Mouse (Mus musculus): ENCODE measurements around the gene Sptlc2. TPM values are rescaled to one million over a fixed set of nuclear protein-coding genes. Genes with fewer than 3 reads are reported as not detected.
"Not testable (repeated sequence)": the region's sequence is repeated elsewhere in the genome, so short reads cannot be mapped to it uniquely, and the experiment has no call there.

Gene Sptlc2
- polyA plus RNA-seq, 1 experiment from 2014 or later = 56.9 TPM

DNA sequence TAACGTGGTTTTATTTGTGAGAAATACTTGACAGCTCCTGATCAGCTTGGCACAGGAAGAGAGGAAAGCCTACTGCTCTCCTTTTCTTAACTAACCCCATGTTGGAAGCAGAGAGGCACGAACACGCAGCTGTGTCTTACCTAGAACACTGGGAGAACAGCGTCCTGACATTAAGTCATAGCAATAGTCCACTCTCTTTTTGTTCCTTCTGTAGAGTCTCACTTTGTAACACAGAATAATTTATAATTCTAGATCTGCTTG, 81.6 kb downstream of the Sptlc2 start:
- ATAC-seq (replicated peaks; ENCODE audit: low FRiP score); H3K27ac ChIP-seq (ENCODE audit: low read depth, low read length); H3K4me2 ChIP-seq; H3K9ac ChIP-seq (ENCODE audit: low read depth, low read length); DNase-seq (ENCODE audit: low spot score); H3K36me3 ChIP-seq (ENCODE audit: control insufficient read depth, insufficient read depth, low read length); H3K4me1 ChIP-seq (replicated peaks; ENCODE audit: control insufficient read depth, insufficient read depth, low read length); H3K27me3 ChIP-seq (replicated peaks; ENCODE audit: control insufficient read depth, insufficient read depth, low read length); H3K4me3 ChIP-seq (ENCODE audit: low read depth, low read length); H3K9me3 ChIP-seq (ENCODE audit: control insufficient read depth, low read length): not testable (repeated sequence)
- WGBS = 79% methylated on average over 4 of the region's 4 CpGs

DNA sequence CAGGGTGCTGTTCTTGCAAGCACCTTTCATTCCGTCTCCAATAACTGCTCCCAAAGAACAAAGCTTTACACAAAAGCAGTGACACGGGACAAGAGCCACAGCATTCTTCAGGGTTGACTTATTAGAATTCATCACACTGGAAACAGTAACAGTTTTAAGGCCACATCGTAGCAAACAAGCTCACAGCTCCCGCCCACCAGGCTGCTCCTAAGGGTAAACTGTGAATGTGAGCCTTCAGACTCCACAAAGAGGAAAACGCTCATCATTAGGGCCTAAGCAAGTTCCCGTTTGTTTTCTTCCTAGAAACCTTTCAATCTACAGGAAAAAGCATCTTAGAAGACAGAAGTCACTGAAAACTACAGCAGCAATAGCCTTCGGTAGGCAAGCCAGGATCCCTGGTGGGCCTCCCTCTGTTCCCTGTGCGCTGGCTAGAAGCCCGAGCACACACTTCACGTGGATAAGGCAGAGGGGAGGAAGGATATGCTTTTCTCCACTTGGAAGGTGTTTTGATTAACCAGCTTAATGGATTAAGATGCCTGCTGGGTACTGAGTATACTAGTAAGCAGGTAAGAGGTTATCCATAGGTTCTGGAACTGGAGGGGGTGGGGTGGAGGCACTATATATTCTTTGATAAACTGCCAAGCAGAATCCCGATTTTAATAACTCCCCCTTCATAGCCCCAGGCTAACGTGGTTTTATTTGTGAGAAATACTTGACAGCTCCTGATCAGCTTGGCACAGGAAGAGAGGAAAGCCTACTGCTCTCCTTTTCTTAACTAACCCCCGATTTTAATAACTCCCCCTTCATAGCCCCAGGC, 82.2 kb downstream of the Sptlc2 start:
- H3K4me2 ChIP-seq = no peak overlapping the region
- H3K9me3 ChIP-seq (ENCODE audit: control insufficient read depth, low read length) = no peaks in the 10 kb centered on the region
- H3K9ac ChIP-seq (ENCODE audit: low read depth, low read length) = no peak overlapping the region
- no peak overlapping the region for H3K4me3 ChIP-seq (ENCODE audit: low read depth, low read length)
- H3K27me3 ChIP-seq (replicated peaks; ENCODE audit: control insufficient read depth, insufficient read depth, low read length) = no peaks in the 10 kb centered on the region; the same call in 1 of the 2 replicates
- no peak for ATAC-seq (replicated peaks; ENCODE audit: low FRiP score)
- 53% methylated on average over 13 of the region's 13 CpGs for WGBS
- H3K36me3 ChIP-seq (ENCODE audit: control insufficient read depth, insufficient read depth, low read length) = peaks cover 9% of the 10 kb centered on the region; the same call in 1 of the 2 replicates
- no peak for DNase-seq (ENCODE audit: low spot score)
- H3K4me1 ChIP-seq (replicated peaks; ENCODE audit: control insufficient read depth, insufficient read depth, low read length) = no peaks in the 10 kb centered on the region
- no peak overlapping the region for H3K27ac ChIP-seq (ENCODE audit: low read depth, low read length)

DNA sequence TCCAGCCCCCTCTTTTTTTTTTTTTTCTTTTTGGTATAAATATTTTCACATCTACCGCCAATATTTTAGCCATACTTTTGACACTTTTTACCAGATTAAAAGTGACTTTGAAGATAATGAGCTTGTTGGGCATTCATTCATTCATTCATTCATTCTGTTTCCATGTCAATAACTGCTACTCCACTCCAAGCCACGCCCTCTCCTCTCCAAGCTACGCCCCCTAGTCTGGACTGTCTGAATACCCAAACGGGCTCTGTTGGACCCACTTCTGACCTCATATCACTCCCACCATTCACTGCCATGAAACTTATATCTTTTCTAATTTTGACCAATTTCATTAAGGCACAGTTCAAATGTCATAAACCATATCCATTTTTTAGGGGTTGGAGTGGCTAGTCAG, 87.0 kb downstream of the Sptlc2 start:
- Histone ChIP-seq H3K36me3 (ENCODE audit: control insufficient read depth, insufficient read depth, low read length) (no peaks in the 10 kb centered on the region), H3K9me3 (ENCODE audit: control insufficient read depth, low read length) (no peaks in the 10 kb centered on the region), H3K9ac (ENCODE audit: low read depth, low read length) (no peak overlapping the region), H3K4me2 (no peak overlapping the region), H3K27me3 (replicated peaks; ENCODE audit: control insufficient read depth, insufficient read depth, low read length) (peaks cover 25% of the 10 kb centered on the region), H3K4me1 (replicated peaks; ENCODE audit: control insufficient read depth, insufficient read depth, low read length) (0 out of 2 replicates have a peak, but pooled peaks cover 2% of the 10 kb centered on the region), H3K27ac (ENCODE audit: low read depth, low read length) (no peak overlapping the region), H3K4me3 (ENCODE audit: low read depth, low read length) (no peak overlapping the region)
- 41% methylated on average over 4 of the region's 4 CpGs for WGBS
- ATAC-seq (replicated peaks; ENCODE audit: low FRiP score) (no peak), DNase-seq (ENCODE audit: low spot score) (no peak)

- ATAC-seq (replicated peaks; ENCODE audit: low FRiP score) = no peak
These were observed 87.8 kb downstream of the Sptlc2 start for GRCm38 (mm10) chr12:87300441-87300690.

DNA sequence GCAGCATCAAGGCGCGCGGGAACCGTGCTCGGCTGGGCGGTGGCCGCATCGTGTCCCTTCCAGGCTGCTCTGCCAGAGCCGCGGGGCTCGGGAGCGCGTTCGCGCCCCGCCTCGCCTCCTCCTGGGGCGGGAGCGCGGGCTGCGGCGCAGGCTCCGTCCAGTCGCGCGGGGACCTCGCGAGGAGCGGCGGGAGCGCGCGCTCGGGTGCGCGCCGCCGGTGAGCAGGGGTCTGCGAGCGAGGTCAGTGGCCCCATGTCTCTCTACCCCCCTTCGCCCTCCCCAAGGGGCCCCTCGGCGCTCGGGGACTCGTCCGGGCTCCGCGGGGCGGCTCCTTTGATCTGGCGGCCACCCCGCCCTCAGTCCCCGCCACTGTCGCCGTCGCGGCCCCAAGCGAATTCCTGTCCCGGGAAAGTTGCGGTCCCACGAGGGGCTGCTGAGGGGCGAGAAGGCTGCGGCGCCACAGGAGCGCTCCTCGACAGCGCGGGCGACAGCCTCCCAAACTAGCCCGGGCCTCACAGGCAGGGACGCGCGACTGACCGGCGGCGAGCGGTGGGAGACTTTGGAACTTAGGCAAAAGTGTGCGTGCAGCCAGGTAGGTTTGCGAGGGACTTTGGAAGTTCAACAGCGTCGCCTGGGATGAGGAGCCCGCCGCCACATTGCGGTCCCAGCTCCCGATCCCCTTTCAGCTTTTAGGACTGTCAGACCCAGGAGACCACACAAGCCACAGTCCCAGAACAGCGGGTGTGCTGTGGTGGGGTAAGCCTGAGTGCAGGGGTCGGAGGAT, 88.3 kb downstream of the Sptlc2 start, which contains the start of gene Ism2:
TSS of gene Ism2 (minus strand) at position 49 of the 784 bp plus-strand sequence.
- H3K9me3 ChIP-seq (ENCODE audit: control insufficient read depth, low read length) = no peaks in the 10 kb centered on the region
- H3K27me3 ChIP-seq (replicated peaks; ENCODE audit: control insufficient read depth, insufficient read depth, low read length) = peaks cover 25% of the 10 kb centered on the region
- H3K9ac ChIP-seq (ENCODE audit: low read depth, low read length) = peak within 1 kb of the TSS; percentile 60
- H3K36me3 ChIP-seq (ENCODE audit: control insufficient read depth, insufficient read depth, low read length) = no peaks in the 10 kb centered on the region
- DNase-seq (ENCODE audit: low spot score) = peak; percentile 61
- WGBS = under 1% methylated on average over 86 of the region's 86 CpGs
- H3K4me2 ChIP-seq = peak within 1 kb of the TSS; percentile 98
- H3K27ac ChIP-seq (ENCODE audit: low read depth, low read length) = no peak within 1 kb of the TSS
- 0 out of 2 replicates have a peak, but pooled peaks cover 2% of the 10 kb centered on the region for H3K4me1 ChIP-seq (replicated peaks; ENCODE audit: control insufficient read depth, insufficient read depth, low read length)
- ATAC-seq (replicated peaks; ENCODE audit: low FRiP score) = peak; percentile 76
- peak within 1 kb of the TSS; percentile 68 for H3K4me3 ChIP-seq (ENCODE audit: low read depth, low read length)

More at GRCm38 (mm10) chr12:87300441-87300690, 87.8 kb downstream of the Sptlc2 start:
- H3K4me2 ChIP-seq = peak overlapping the region; percentile 98
- under 1% methylated on average over 9 of the region's 9 CpGs for WGBS
- H3K36me3 ChIP-seq (ENCODE audit: control insufficient read depth, insufficient read depth, low read length) = no peaks in the 10 kb centered on the region
- H3K9ac ChIP-seq (ENCODE audit: low read depth, low read length) = peak overlapping the region; percentile 60
- 0 out of 2 replicates have a peak, but pooled peaks cover 2% of the 10 kb centered on the region for H3K4me1 ChIP-seq (replicated peaks; ENCODE audit: control insufficient read depth, insufficient read depth, low read length)
- no peak for DNase-seq (ENCODE audit: low spot score)
- peaks cover 25% of the 10 kb centered on the region for H3K27me3 ChIP-seq (replicated peaks; ENCODE audit: control insufficient read depth, insufficient read depth, low read length)
- H3K27ac ChIP-seq (ENCODE audit: low read depth, low read length) = no peak overlapping the region
- no peaks in the 10 kb centered on the region for H3K9me3 ChIP-seq (ENCODE audit: control insufficient read depth, low read length)
- H3K4me3 ChIP-seq (ENCODE audit: low read depth, low read length) = peak overlapping the region; percentile 68

DNA sequence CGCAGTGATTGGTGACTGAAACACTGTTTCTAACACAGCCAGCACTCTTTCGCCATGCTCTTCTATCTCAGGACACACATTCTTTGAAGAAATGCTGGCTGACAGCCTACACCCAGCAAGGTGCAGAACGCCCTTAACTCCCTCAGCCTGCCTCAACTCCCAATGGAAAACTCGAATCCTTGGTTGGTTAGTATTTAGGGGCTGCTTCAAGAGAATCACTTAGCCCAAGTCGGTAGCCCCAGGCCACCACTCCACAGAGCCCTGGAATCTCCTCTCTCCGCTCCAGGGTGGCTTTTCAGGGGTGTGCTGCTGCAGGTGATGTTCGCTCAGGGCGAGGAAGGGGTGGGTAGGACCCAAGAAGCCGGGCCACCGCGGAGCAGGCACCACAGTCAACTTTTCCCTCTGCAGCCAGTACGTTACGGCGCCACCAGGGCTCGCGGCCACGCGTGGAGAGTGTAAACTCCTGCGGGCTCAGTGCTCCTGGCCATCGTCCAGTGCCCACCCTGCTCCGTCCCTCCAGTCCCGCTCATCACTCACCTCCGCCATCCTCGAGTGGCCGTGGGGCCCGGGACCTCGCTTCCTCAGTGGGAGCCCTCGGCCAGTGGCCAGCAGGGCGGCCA, 89.0 kb downstream of the Sptlc2 start:
- WGBS = 11% methylated on average over 29 of the region's 29 CpGs

DNA sequence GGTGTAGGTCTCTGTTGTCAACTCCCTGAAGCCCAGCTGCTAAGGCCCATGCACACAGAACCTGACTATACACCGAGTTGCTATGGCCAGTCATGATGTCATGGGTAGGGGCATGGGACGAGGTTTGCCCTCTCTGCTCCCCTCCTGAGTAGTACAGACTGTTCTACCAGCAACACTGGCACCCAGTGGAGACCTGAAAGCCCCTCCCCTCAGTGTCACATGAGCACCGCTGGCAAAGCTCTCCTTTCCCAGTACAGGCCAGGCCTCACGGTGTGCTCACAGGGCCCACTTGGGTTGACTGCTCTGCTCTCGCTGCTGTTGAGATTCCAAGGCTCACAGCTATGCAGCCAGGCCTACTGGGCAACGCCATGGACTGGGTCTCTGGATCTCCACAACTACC, 94.2 kb downstream of the Sptlc2 start:
- H3K9me3 ChIP-seq (ENCODE audit: control insufficient read depth, low read length) = no peaks in the 10 kb centered on the region
- no peak overlapping the region for H3K9ac ChIP-seq (ENCODE audit: low read depth, low read length)
- DNase-seq (ENCODE audit: low spot score) = peak; percentile 20
- H3K36me3 ChIP-seq (ENCODE audit: control insufficient read depth, insufficient read depth, low read length) = no peaks in the 10 kb centered on the region
- ATAC-seq (replicated peaks; ENCODE audit: low FRiP score) = no peak
- H3K4me2 ChIP-seq = no peak overlapping the region
- peaks cover 7% of the 10 kb centered on the region; the same call in 1 of the 2 replicates for H3K27me3 ChIP-seq (replicated peaks; ENCODE audit: control insufficient read depth, insufficient read depth, low read length)
- H3K4me1 ChIP-seq (replicated peaks; ENCODE audit: control insufficient read depth, insufficient read depth, low read length) = no peaks in the 10 kb centered on the region
- 72% methylated on average over 6 of the region's 6 CpGs for WGBS
- H3K27ac ChIP-seq (ENCODE audit: low read depth, low read length) = no peak overlapping the region
- no peak overlapping the region for H3K4me3 ChIP-seq (ENCODE audit: low read depth, low read length)

More for the DNA sequence above, 89.0 kb downstream of the Sptlc2 start:
- H3K4me3 ChIP-seq (ENCODE audit: low read depth, low read length) = peak overlapping the region; percentile 68
- DNase-seq (ENCODE audit: low spot score) (no peak), ATAC-seq (replicated peaks; ENCODE audit: low FRiP score) (no peak; the same call in 1 of the 2 replicates)
- no peak overlapping the region for H3K27ac ChIP-seq (ENCODE audit: low read depth, low read length)
- H3K9ac ChIP-seq (ENCODE audit: low read depth, low read length) = peak overlapping the region; percentile 60
- no peaks in the 10 kb centered on the region for H3K36me3 ChIP-seq (ENCODE audit: control insufficient read depth, insufficient read depth, low read length)
- peaks cover 25% of the 10 kb centered on the region for H3K27me3 ChIP-seq (replicated peaks; ENCODE audit: control insufficient read depth, insufficient read depth, low read length)
- H3K4me1 ChIP-seq (replicated peaks; ENCODE audit: control insufficient read depth, insufficient read depth, low read length) = 0 out of 2 replicates have a peak, but pooled peaks cover 2% of the 10 kb centered on the region
- H3K4me2 ChIP-seq = peak overlapping the region; percentile 98
- H3K9me3 ChIP-seq (ENCODE audit: control insufficient read depth, low read length) = no peaks in the 10 kb centered on the region

- Histone ChIP-seq H3K9ac (ENCODE audit: low read depth, low read length) (no peak overlapping the region), H3K4me2 (no peak overlapping the region), H3K27me3 (replicated peaks; ENCODE audit: control insufficient read depth, insufficient read depth, low read length) (no peaks in the 10 kb centered on the region), H3K36me3 (ENCODE audit: control insufficient read depth, insufficient read depth, low read length) (no peaks in the 10 kb centered on the region), H3K9me3 (ENCODE audit: control insufficient read depth, low read length) (no peaks in the 10 kb centered on the region), H3K27ac (ENCODE audit: low read depth, low read length) (no peak overlapping the region), H3K4me3 (ENCODE audit: low read depth, low read length) (no peak overlapping the region), H3K4me1 (replicated peaks; ENCODE audit: control insufficient read depth, insufficient read depth, low read length) (no peaks in the 10 kb centered on the region)
- 85% methylated on average over 5 of the region's 5 CpGs for WGBS
- no peak for ATAC-seq (replicated peaks; ENCODE audit: low FRiP score)
- DNase-seq (ENCODE audit: low spot score) = no peak
These were observed 99.1 kb downstream of the Sptlc2 start for GRCm38 (mm10) chr12:87289100-87289499.

Data from liver, embryonic 11.5 days (tissue).